21 mouse cellular contexts compared by ENCODE assay signal in the genomic region with DNA sequence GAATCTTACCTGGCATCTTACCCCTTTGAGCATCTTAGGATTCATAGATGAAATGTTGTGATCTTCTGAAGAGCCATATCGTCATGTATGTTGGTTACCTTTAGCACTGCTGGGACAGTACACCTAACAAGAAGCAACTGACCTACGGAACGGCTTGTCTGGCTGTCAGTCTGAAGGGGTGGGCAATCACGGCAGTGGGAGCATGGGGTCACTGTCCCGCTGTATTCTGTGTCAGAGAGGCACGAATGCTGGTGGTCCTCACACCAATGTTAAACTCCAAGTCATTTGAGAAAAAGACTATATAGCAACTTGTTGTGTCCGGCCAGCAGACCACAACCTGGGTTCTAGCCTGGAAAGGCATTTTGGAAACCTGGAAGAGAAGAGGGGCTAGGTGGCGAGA. TPM values are rescaled to one million over a fixed set of nuclear protein-coding genes. Genes with fewer than 3 reads are reported as not detected.
"Had no signal": no experiment of that assay in that cellular context is flagged by ENCODE, and none has a peak within 500 bp of the region (broad histone marks: within the 10 kb centered on the region; RNA-seq: fewer than 3 reads in every experiment).

No protein-coding gene starts in this region.

- H3K27me3 ChIP-seq: liver, embryonic 15.5 days; lung, embryonic 15.5 days; midbrain, embryonic 12.5 days; neural tube, embryonic 12.5 days; stomach, embryonic 15.5 days had no signal

- DNase-seq: liver, postnatal 0 days; lung, adult 2 months; lung, postnatal 14 days; lung, postnatal 36 days; midbrain, embryonic 14.5 days; right cerebral cortex, postnatal 14 days; thymus, adult 2 months; thymus, postnatal 36 days had no signal

- H3K27ac ChIP-seq: liver, embryonic 15.5 days; lung, embryonic 15.5 days; macrophage; midbrain, embryonic 12.5 days; neural tube, embryonic 12.5 days; stomach, embryonic 15.5 days; stomach, postnatal 0 days had no signal

- H3K9ac ChIP-seq: liver, embryonic 15.5 days; liver, postnatal 0 days; lung, embryonic 15.5 days; midbrain, embryonic 12.5 days; neural tube, embryonic 12.5 days; stomach, embryonic 15.5 days had no signal

- H3K4me3 ChIP-seq: liver, embryonic 15.5 days; lung, embryonic 15.5 days; midbrain, embryonic 12.5 days; neural tube, embryonic 12.5 days; stomach, embryonic 15.5 days had no signal

- H3K4me1 ChIP-seq: lung, embryonic 15.5 days; midbrain, embryonic 12.5 days; neural tube, embryonic 12.5 days had no signal

- ATAC-seq: liver, postnatal 0 days; lung, postnatal 0 days; midbrain, embryonic 16.5 days had no signal

- H3K9me3 ChIP-seq: liver, embryonic 15.5 days; lung, embryonic 15.5 days; midbrain, embryonic 12.5 days; neural tube, embryonic 12.5 days; stomach, embryonic 15.5 days had no signal

- H3K36me3 ChIP-seq: liver, embryonic 15.5 days; lung, embryonic 15.5 days; midbrain, embryonic 12.5 days; neural tube, embryonic 12.5 days; stomach, embryonic 15.5 days had no signal

RNA-seq across cellular contexts. Expression of gene Tbx19, which starts 10.7 kb away (rescaled TPM):
- total RNA-seq: monocyte, adult 5-6 weeks; neutrophil, adult 5-6 weeks had no signal
- polyA plus RNA-seq: liver, embryonic 15.5 days; lung, postnatal 0 days; macrophage; midbrain, embryonic 12.5 days; midbrain, embryonic 14.5 days; neural tube, embryonic 12.5 days; neural tube, embryonic 14.5 days; stomach, embryonic 15.5 days; stomach, postnatal 0 days; urinary bladder, adult 2 months had no signal
